Mouse (Mus musculus) heart, postnatal 0 days (tissue): Measurements from ENCODE around the gene Aqp6. TPM values are rescaled to one million over a fixed set of nuclear protein-coding genes. Genes with fewer than 3 reads are reported as not detected.

Experiments used
- ATAC-seq: fragments of 200-750 bp; cut with Nextera tagmentation; 2 replicates; pipeline ENCODE4 v1.8.0; 2017; ENCODE audit warnings: low read depth, moderate number of reproducible peaks, moderate library complexity; ENCODE audit not compliant: insufficient read depth
- DNase-seq: peaks from one replicate; pipeline ENCODE4 v3.0.0-alpha.2; 2016; ENCODE audit warnings: low spot score
- H3K27ac ChIP-seq: fragments of 300-500 bp; sonication (generic); 2 replicates; pipeline ENCODE4 v1.5.1; 2014; ENCODE audit warnings: low read depth, mild to moderate bottlenecking
- H3K27me3 ChIP-seq: fragments of 300-500 bp; sonication (generic); 2 replicates; pipeline ENCODE4 v1.6.1; 2014; ENCODE audit warnings: low read length, mixed read lengths; ENCODE audit not compliant: control insufficient read depth, insufficient read depth
- H3K36me3 ChIP-seq: fragments of 300-500 bp; sonication (generic); replicated peaks from 2 replicates; pipeline ENCODE4 v1.6.1; 2014; ENCODE audit warnings: low read length, mixed read lengths; ENCODE audit not compliant: control insufficient read depth, insufficient read depth
- H3K4me1 ChIP-seq: fragments of 300-500 bp; sonication (generic); 2 replicates; pipeline ENCODE4 v1.6.1; 2014; ENCODE audit warnings: antibody characterized with exemption; ENCODE audit not compliant: control insufficient read depth, insufficient read depth
- H3K4me2 ChIP-seq: fragments of 300-500 bp; sonication (generic); 2 replicates; pipeline ENCODE4 v1.6.1; 2014; ENCODE audit warnings: low read depth, mild to moderate bottlenecking, low read length, moderate library complexity
- H3K4me3 ChIP-seq: fragments of 300-500 bp; sonication (generic); 2 replicates; pipeline ENCODE4 v1.5.1; 2014; ENCODE audit warnings: low read depth, low read length
- H3K9ac ChIP-seq: fragments of 300-500 bp; sonication (generic); replicated peaks from 2 replicates; pipeline ENCODE4 v1.6.1; 2014; ENCODE audit warnings: low read depth, low read length, mixed read lengths
- H3K9me3 ChIP-seq: fragments of 300-500 bp; sonication (generic); replicated peaks from 2 replicates; pipeline ENCODE4 v1.6.1; 2016; ENCODE audit warnings: low read length; ENCODE audit not compliant: control insufficient read depth
- CTCF ChIP-seq: IDR thresholded peaks from 2 replicates; pipeline ENCODE4 v1.5.1; 2016; ENCODE audit warnings: antibody characterized with exemption, control low read depth, low read depth
- EP300 ChIP-seq: IDR thresholded peaks from 2 replicates; pipeline ENCODE4 v1.6.1; 2016; ENCODE audit warnings: antibody characterized with exemption, low read depth
- WGBS: fragments of 180-500 bp; shearing (Covaris S2); extraction: QIAGEN DNeasy Blood & Tissue Kit; methylation state at CpG from one replicate; pipeline ENCODE4 v1.1.7; 2014; 5-methylcytosine and 5-hydroxymethylcytosine counted together
- polyA plus RNA-seq: library from polyadenylated mRNA; unstranded; fragments of >200 nt; fragmentation: Nextera tagmentation; extraction: Ambion mirVana; gene quantifications from 2 replicates; pipeline ENCODE4 v1.2.1, GENCODE M21; 2015
- total RNA-seq: library from RNA; depleted of rRNA; stranded (reverse); fragments of >200 nt; gene quantifications from 2 replicates; pipeline ENCODE4 v1.2.3, GENCODE M21; 2014; ENCODE audit warnings: low replicate concordance; rRNA removed

The Aqp6 gene
- total RNA-seq (not detected in 2 replicates), polyA plus RNA-seq (not detected in 2 replicates)

GRCm38 (mm10) chr15:99600986-99601822 is at the start of gene Aqp6:
Aqp6 (plus strand) TSS chr15:99601400.
- no peak for TF ChIP-seq CTCF
- no peak for TF ChIP-seq EP300

DNA sequence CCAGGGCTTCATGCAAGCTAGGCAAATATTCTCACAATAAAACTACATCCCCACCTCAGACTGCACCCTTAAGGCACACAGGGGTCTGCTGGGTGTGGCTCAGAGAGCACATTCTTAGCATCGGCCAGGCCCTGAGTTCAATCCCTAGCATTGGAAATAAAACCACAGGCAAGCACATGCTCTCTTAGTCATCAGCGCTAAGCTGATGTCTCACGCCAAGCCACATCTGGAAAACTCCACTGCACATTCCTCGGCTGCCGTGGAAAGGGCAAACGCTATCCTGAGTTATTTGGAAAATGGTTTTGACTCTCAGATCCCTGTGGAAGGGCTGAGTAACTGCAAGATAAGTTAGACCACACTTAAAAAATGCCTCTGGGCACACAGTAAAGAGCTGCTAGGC is 47.4 kb upstream of the Aqp6 start:
- WGBS = 26% methylated on average over 6 of the region's 6 CpGs
- Histone ChIP-seq H3K36me3 (no peaks in the 10 kb centered on the region), H3K4me1 (no peaks in the 10 kb centered on the region), H3K27me3 (0 out of 2 replicates have a peak, but pooled peaks cover 5% of the 10 kb centered on the region), H3K9me3 (no peaks in the 10 kb centered on the region), H3K27ac (no peak overlapping the region), H3K4me3 (no peak overlapping the region), H3K9ac (no peak overlapping the region), H3K4me2 (no peak overlapping the region)
- TF ChIP-seq CTCF (no peak), EP300 (no peak)
- DNase-seq (no peak), ATAC-seq (no peak)

More at GRCm38 (mm10) chr15:99600986-99601822, at the start of gene Aqp6:
- no peaks in the 10 kb centered on the region for H3K36me3 ChIP-seq
- H3K4me3 ChIP-seq = no peak within 1 kb of the TSS
- H3K27ac ChIP-seq = no peak within 1 kb of the TSS
- no peak within 1 kb of the TSS for H3K9ac ChIP-seq
- H3K4me2 ChIP-seq = no peak within 1 kb of the TSS
- peaks cover 41% of the 10 kb centered on the region for H3K27me3 ChIP-seq
- DNase-seq (no peak), ATAC-seq (no peak)
- H3K4me1 ChIP-seq = no peaks in the 10 kb centered on the region
- no peaks in the 10 kb centered on the region for H3K9me3 ChIP-seq
- WGBS = 63% methylated on average over 22 of the region's 22 CpGs

DNA sequence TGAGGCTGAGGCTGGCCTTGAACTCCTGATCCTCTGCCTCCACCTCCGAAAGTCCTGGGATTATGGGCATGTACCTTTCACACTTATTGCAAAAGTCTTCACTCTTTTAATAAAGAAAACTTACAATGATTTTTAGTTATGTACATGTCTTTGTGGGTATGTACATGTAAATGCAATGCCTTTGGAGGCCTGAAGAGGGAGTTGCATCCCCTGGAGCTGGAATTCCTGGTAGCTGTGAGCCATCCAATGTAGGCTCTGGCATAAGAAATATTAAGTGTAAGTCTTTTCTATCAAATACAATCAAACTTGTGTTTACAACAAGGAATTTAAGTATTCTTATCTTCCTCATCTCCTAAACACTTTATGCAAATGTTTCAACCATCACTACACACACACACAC is 42.3 kb upstream of the Aqp6 start:
- ATAC-seq (no peak), DNase-seq (no peak)
- no peak for TF ChIP-seq CTCF
- TF ChIP-seq EP300 = no peak
- H3K4me1 ChIP-seq = no peaks in the 10 kb centered on the region
- no peaks in the 10 kb centered on the region for H3K36me3 ChIP-seq
- no peak overlapping the region for H3K4me3 ChIP-seq
- H3K27me3 ChIP-seq = peaks cover 10% of the 10 kb centered on the region; the same call in 1 of the 2 replicates
- WGBS = 70% methylated on average over 1 of the region's 1 CpGs
- H3K9me3 ChIP-seq = no peaks in the 10 kb centered on the region
- H3K27ac ChIP-seq = no peak overlapping the region
- H3K4me2 ChIP-seq = no peak overlapping the region
- H3K9ac ChIP-seq = no peak overlapping the region

DNA sequence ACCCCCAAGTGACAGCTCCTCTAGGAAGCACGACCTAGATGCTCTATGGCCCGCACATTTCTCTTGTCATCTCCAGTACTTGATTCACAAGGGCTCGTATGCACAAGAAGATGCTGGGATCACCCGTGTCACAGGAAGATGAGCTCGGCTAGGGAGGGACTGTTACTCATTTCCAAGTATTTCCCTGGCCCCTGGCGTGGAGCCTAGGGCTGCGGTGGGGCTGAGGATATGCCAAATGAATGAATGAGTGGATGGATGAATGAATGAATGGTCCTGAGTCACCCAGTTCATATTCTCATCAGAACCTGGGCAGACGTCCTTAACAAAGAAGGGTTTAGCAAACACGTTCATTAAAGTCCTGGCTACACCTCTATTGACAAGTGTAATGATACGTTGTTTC is 41.0 kb upstream of the Aqp6 start:
- no peaks in the 10 kb centered on the region for H3K36me3 ChIP-seq
- no peak overlapping the region for H3K9ac ChIP-seq
- TF ChIP-seq EP300 (no peak), CTCF (no peak)
- ATAC-seq = no peak
- no peak overlapping the region for H3K4me3 ChIP-seq
- H3K4me2 ChIP-seq = no peak overlapping the region
- no peak for DNase-seq
- 65% methylated on average over 10 of the region's 10 CpGs for WGBS
- no peak overlapping the region for H3K27ac ChIP-seq
- H3K4me1 ChIP-seq = no peaks in the 10 kb centered on the region
- H3K9me3 ChIP-seq = no peaks in the 10 kb centered on the region
- peaks cover 13% of the 10 kb centered on the region; the same call in 1 of the 2 replicates for H3K27me3 ChIP-seq

GRCm38 (mm10) chr15:99567371-99567770 is 33.8 kb upstream of the Aqp6 start:
- ATAC-seq (no peak), DNase-seq (no peak)
- 70% methylated on average over 4 of the region's 4 CpGs for WGBS
- no peak overlapping the region for H3K27ac ChIP-seq
- no peak overlapping the region for H3K9ac ChIP-seq
- peaks cover 9% of the 10 kb centered on the region; the same call in 1 of the 2 replicates for H3K27me3 ChIP-seq
- no peak for TF ChIP-seq EP300
- TF ChIP-seq CTCF = no peak
- H3K4me1 ChIP-seq = no peaks in the 10 kb centered on the region
- H3K4me3 ChIP-seq = no peak overlapping the region
- H3K36me3 ChIP-seq = no peaks in the 10 kb centered on the region
- no peaks in the 10 kb centered on the region for H3K9me3 ChIP-seq
- H3K4me2 ChIP-seq = no peak overlapping the region
